Comparison of ENCODE assay signal across 31 mouse cellular contexts in genomic region chr10:117501426-117501825, GRCm38 (mm10).
"Had no signal": no experiment of that assay in that cellular context is flagged by ENCODE, and none has a peak within 500 bp of the region (broad histone marks: within the 10 kb centered on the region; RNA-seq: fewer than 3 reads in every experiment).

No protein-coding gene starts in this region.

- H3K9ac ChIP-seq: limb, embryonic 12.5 days; limb, embryonic 13.5 days; limb, embryonic 15.5 days; liver, embryonic 12.5 days; liver, embryonic 13.5 days; liver, embryonic 14.5 days; liver, embryonic 15.5 days; liver, postnatal 0 days; lung, embryonic 14.5 days; lung, embryonic 15.5 days; midbrain, embryonic 12.5 days; midbrain, embryonic 13.5 days; midbrain, embryonic 15.5 days; neural tube, embryonic 12.5 days had no signal

- H3K4me2 ChIP-seq: limb, embryonic 12.5 days; limb, embryonic 13.5 days; limb, embryonic 15.5 days; liver, embryonic 11.5 days; liver, embryonic 12.5 days; liver, embryonic 13.5 days; liver, embryonic 15.5 days; lung, embryonic 14.5 days; lung, embryonic 15.5 days; midbrain, embryonic 12.5 days; midbrain, embryonic 13.5 days; midbrain, embryonic 15.5 days; neural tube, embryonic 12.5 days had no signal

- H3K27me3 ChIP-seq: limb, embryonic 12.5 days; limb, embryonic 13.5 days; limb, embryonic 15.5 days; liver, embryonic 12.5 days; liver, embryonic 13.5 days; liver, embryonic 15.5 days; lung, embryonic 15.5 days; neural tube, embryonic 12.5 days had no signal

- H3K4me1 ChIP-seq: limb, embryonic 12.5 days; limb, embryonic 13.5 days; limb, embryonic 15.5 days; liver, embryonic 12.5 days; liver, embryonic 13.5 days; liver, embryonic 15.5 days; megakaryocyte, embryonic 14.5 days; midbrain, embryonic 12.5 days; midbrain, embryonic 13.5 days; midbrain, embryonic 15.5 days; neural tube, embryonic 12.5 days had no signal

- DNase-seq: left cerebral cortex, postnatal 4 days; liver; liver, embryonic 13.5 days; liver, postnatal 0 days; lung, adult 18-20 months; lung, adult 2 months; lung, embryonic 14.5 days; lung, postnatal 10 days; lung, postnatal 14 days; lung, postnatal 36 days; lung, postnatal 4 days had no signal

- H3K27ac ChIP-seq: left cerebral cortex, adult 2 months; limb, embryonic 10.5 days; limb, embryonic 12.5 days; limb, embryonic 13.5 days; limb, embryonic 15.5 days; liver, embryonic 12.5 days; liver, embryonic 13.5 days; liver, embryonic 14.5 days; liver, embryonic 15.5 days; lung, embryonic 15.5 days; macrophage; midbrain, embryonic 10.5 days; midbrain, embryonic 12.5 days; midbrain, embryonic 13.5 days; midbrain, embryonic 15.5 days; neural tube, embryonic 12.5 days had no signal

- H3K36me3 ChIP-seq: limb, embryonic 10.5 days; limb, embryonic 12.5 days; limb, embryonic 13.5 days; limb, embryonic 15.5 days; liver, embryonic 12.5 days; liver, embryonic 13.5 days; liver, embryonic 15.5 days; lung, embryonic 15.5 days; midbrain, embryonic 10.5 days; midbrain, embryonic 12.5 days; midbrain, embryonic 13.5 days; midbrain, embryonic 15.5 days; neural tube, embryonic 12.5 days had no signal

- H3K4me3 ChIP-seq: left cerebral cortex, adult 2 months; limb, embryonic 10.5 days; limb, embryonic 12.5 days; limb, embryonic 13.5 days; limb, embryonic 15.5 days; liver, embryonic 12.5 days; liver, embryonic 13.5 days; liver, embryonic 15.5 days; lung, embryonic 15.5 days; megakaryocyte, embryonic 14.5 days; midbrain, embryonic 10.5 days; midbrain, embryonic 12.5 days; midbrain, embryonic 13.5 days; midbrain, embryonic 15.5 days; myocyte; neural tube, embryonic 12.5 days had no signal

- H3K9me3 ChIP-seq: limb, embryonic 10.5 days; limb, embryonic 12.5 days; limb, embryonic 13.5 days; limb, embryonic 15.5 days; liver, embryonic 12.5 days; liver, embryonic 13.5 days; liver, embryonic 15.5 days; lung, embryonic 15.5 days; megakaryocyte, embryonic 14.5 days; midbrain, embryonic 10.5 days; midbrain, embryonic 12.5 days; midbrain, embryonic 13.5 days; midbrain, embryonic 15.5 days; neural tube, embryonic 12.5 days had no signal

- ATAC-seq: liver, embryonic 12.5 days; liver, postnatal 0 days; lung, postnatal 0 days; midbrain, embryonic 13.5 days; midbrain, embryonic 15.5 days; midbrain, embryonic 16.5 days had no signal
